Mouse (Mus musculus): ENCODE data around the gene Dkk3. TPM values are rescaled to one million over a fixed set of nuclear protein-coding genes. Genes with fewer than 3 reads are reported as not detected.

The Dkk3 gene
- total and polyA plus RNA-seq, 2 experiments: 0.39 to 0.65 TPM

DNA sequence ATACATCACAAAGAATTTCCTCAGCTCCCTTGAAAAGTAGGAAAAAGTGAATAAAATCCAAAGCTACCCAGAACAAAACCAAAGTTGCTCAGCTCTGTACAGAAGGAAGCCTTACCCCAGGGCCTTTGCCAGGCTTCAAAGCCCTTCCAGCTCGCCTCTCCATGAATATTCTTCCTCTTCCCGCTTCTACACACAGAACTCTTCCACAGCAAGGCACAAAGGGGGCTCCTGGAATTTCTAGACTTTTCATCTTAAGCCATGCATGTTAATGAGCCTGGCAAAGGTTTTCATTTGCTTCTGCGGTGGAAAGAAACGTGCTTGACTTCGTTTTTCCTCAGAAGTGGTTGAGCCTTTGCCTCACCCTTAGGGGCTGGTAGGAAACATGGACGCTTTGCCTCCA, 26.9 kb downstream of the Dkk3 start:
- Histone ChIP-seq H3K27me3 (ENCODE audit: control insufficient read depth, insufficient read depth, low read length) (no peaks in the 10 kb centered on the region), H3K36me3 (ENCODE audit: control insufficient read depth, insufficient read depth, low read length) (no peaks in the 10 kb centered on the region), H3K27ac (replicated peaks; ENCODE audit: insufficient read depth, low read depth, low read length) (no peak overlapping the region), H3K4me1 (ENCODE audit: control insufficient read depth, insufficient read depth, low read length) (no peaks in the 10 kb centered on the region), H3K79me2 (ENCODE audit: control insufficient read depth, insufficient read depth, low read length) (no peaks in the 10 kb centered on the region), H3K4me3 (ENCODE audit: insufficient read depth, low read depth, low read length) (no peak overlapping the region), H3K9ac (ENCODE audit: low read depth, low read length) (no peak overlapping the region)
- TF ChIP-seq POLR2A (IDR thresholded peaks at IDR 0.05; ENCODE audit: extremely low read depth, insufficient read depth, low read length): no peak
- TF ChIP-seq CTCF (IDR thresholded peaks at IDR 0.05; ENCODE audit: low read depth, low read length): no peak
- WGBS: 94% methylated on average over 6 of the region's 6 CpGs
- DNase-seq (ENCODE audit: extremely low read depth, low read depth, low spot score): no peak

DNA sequence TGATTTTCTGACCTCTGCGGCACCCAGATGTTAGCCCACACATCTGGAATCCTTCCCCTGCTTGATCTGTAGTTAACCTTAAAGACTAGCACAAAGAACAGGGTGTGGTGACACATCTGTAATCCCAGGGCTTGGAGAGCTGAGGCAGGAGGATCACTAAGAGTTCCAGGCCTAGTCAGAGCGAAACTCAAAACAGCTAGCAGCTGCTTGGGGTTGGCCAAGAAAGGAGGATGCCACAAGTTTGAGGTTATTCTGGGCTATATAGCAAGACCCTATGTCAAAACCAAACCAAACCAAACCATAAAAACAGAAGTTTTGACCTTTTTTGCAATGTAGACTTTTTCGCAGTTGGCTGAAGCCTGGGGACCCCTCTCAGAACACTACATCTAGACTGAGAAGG, 28.2 kb downstream of the Dkk3 start:
- TF ChIP-seq CTCF (IDR thresholded peaks at IDR 0.05; ENCODE audit: low read depth, low read length): no peak
- TF ChIP-seq POLR2A (IDR thresholded peaks at IDR 0.05; ENCODE audit: extremely low read depth, insufficient read depth, low read length): no peak
- no peak overlapping the region for H3K4me3 ChIP-seq (ENCODE audit: insufficient read depth, low read depth, low read length)
- DNase-seq (ENCODE audit: extremely low read depth, low read depth, low spot score): no peak
- H3K27ac ChIP-seq (replicated peaks; ENCODE audit: insufficient read depth, low read depth, low read length): no peak overlapping the region
- H3K79me2 ChIP-seq (ENCODE audit: control insufficient read depth, insufficient read depth, low read length): no peaks in the 10 kb centered on the region
- WGBS: 73% methylated on average over 3 of the region's 3 CpGs
- H3K27me3 ChIP-seq (ENCODE audit: control insufficient read depth, insufficient read depth, low read length): no peaks in the 10 kb centered on the region
- H3K36me3 ChIP-seq (ENCODE audit: control insufficient read depth, insufficient read depth, low read length): no peaks in the 10 kb centered on the region
- no peak overlapping the region for H3K9ac ChIP-seq (ENCODE audit: low read depth, low read length)
- H3K4me1 ChIP-seq (ENCODE audit: control insufficient read depth, insufficient read depth, low read length): no peaks in the 10 kb centered on the region

DNA sequence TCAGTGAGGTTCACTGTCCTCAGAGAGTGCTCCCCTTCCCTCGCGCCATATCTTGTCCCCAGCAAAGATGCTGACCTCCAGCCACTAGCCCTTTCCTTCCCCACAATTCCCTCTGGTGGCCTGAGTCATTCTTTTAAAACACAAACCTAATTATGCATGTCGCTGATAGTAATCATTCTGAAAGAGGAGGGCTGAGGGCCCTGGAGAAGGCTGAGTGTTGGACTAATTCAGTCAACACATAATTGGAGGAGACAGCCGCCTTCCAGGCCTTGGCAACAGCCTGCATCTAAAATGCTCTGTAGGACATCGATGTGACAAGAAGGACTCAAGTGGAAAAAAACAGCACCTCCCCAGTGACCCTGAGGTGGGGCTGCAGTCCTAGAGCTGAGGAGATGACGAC, 29.0 kb downstream of the Dkk3 start:
- 89% methylated on average over 6 of the region's 6 CpGs for WGBS
- TF ChIP-seq CTCF (IDR thresholded peaks at IDR 0.05; ENCODE audit: low read depth, low read length) (no peak), POLR2A (IDR thresholded peaks at IDR 0.05; ENCODE audit: extremely low read depth, insufficient read depth, low read length) (no peak)
- Histone ChIP-seq H3K27me3 (ENCODE audit: control insufficient read depth, insufficient read depth, low read length) (no peaks in the 10 kb centered on the region), H3K9ac (ENCODE audit: low read depth, low read length) (no peak overlapping the region), H3K36me3 (ENCODE audit: control insufficient read depth, insufficient read depth, low read length) (no peaks in the 10 kb centered on the region), H3K79me2 (ENCODE audit: control insufficient read depth, insufficient read depth, low read length) (no peaks in the 10 kb centered on the region), H3K4me3 (ENCODE audit: insufficient read depth, low read depth, low read length) (no peak overlapping the region), H3K27ac (replicated peaks; ENCODE audit: insufficient read depth, low read depth, low read length) (no peak overlapping the region), H3K4me1 (ENCODE audit: control insufficient read depth, insufficient read depth, low read length) (no peaks in the 10 kb centered on the region)
- no peak for DNase-seq (ENCODE audit: extremely low read depth, low read depth, low spot score)

GRCm38 (mm10) chr7:112128810-112129209, 30.0 kb downstream of the Dkk3 start:
- TF ChIP-seq CTCF (IDR thresholded peaks at IDR 0.05; ENCODE audit: low read depth, low read length) (no peak), POLR2A (IDR thresholded peaks at IDR 0.05; ENCODE audit: extremely low read depth, insufficient read depth, low read length) (no peak)
- no peaks in the 10 kb centered on the region for H3K36me3 ChIP-seq (ENCODE audit: control insufficient read depth, insufficient read depth, low read length)
- H3K9ac ChIP-seq (ENCODE audit: low read depth, low read length): no peak overlapping the region
- no peak overlapping the region for H3K4me3 ChIP-seq (ENCODE audit: insufficient read depth, low read depth, low read length)
- 54% methylated on average over 4 of the region's 4 CpGs for WGBS
- no peak for DNase-seq (ENCODE audit: extremely low read depth, low read depth, low spot score)
- no peaks in the 10 kb centered on the region for H3K4me1 ChIP-seq (ENCODE audit: control insufficient read depth, insufficient read depth, low read length)
- no peaks in the 10 kb centered on the region for H3K27me3 ChIP-seq (ENCODE audit: control insufficient read depth, insufficient read depth, low read length)
- no peak overlapping the region for H3K27ac ChIP-seq (replicated peaks; ENCODE audit: insufficient read depth, low read depth, low read length)
- H3K79me2 ChIP-seq (ENCODE audit: control insufficient read depth, insufficient read depth, low read length): no peaks in the 10 kb centered on the region

- no peaks in the 10 kb centered on the region for H3K27me3 ChIP-seq (ENCODE audit: control insufficient read depth, insufficient read depth, low read length)
- H3K4me1 ChIP-seq (ENCODE audit: control insufficient read depth, insufficient read depth, low read length): no peaks in the 10 kb centered on the region
- TF ChIP-seq CTCF (IDR thresholded peaks at IDR 0.05; ENCODE audit: low read depth, low read length) (no peak), POLR2A (IDR thresholded peaks at IDR 0.05; ENCODE audit: extremely low read depth, insufficient read depth, low read length) (no peak)
- no peak for DNase-seq (ENCODE audit: extremely low read depth, low read depth, low spot score)
- H3K27ac ChIP-seq (replicated peaks; ENCODE audit: insufficient read depth, low read depth, low read length): no peak overlapping the region
- 96% methylated on average over 4 of the region's 4 CpGs for WGBS
- H3K36me3 ChIP-seq (ENCODE audit: control insufficient read depth, insufficient read depth, low read length): no peaks in the 10 kb centered on the region
- H3K9ac ChIP-seq (ENCODE audit: low read depth, low read length): no peak overlapping the region
- H3K79me2 ChIP-seq (ENCODE audit: control insufficient read depth, insufficient read depth, low read length): no peaks in the 10 kb centered on the region
- H3K4me3 ChIP-seq (ENCODE audit: insufficient read depth, low read depth, low read length): no peak overlapping the region
Observed at GRCm38 (mm10) chr7:112127954-112128353, 30.9 kb downstream of the Dkk3 start.

DNA sequence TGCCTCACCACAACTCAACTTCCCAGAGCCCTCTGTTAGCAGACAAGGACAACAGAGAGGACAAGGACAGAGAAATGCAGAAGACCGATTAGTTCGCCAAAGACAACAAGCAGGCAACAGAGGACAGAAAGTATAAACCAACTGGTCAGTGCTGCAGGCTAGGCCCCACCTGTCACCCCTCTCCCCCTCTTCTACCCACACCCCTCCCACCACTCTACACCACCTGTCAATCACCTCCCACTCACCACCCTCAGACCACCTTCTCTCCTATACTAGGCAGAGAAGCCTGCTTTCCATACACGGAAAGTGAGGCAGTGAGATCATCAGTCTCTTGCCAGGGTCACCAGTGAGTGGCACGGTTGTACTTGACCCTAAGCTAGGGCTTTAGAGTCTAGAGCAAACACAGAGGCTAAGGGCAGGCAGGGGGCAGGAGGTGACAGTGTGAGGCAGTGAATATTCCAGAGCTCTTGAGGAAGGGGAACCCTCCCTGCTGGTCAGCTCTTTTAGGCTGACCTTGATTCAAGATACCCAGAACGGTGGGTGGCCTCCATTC, 31.7 kb downstream of the Dkk3 start:
- WGBS: 55% methylated on average over 5 of the region's 5 CpGs
- Histone ChIP-seq H3K9ac (ENCODE audit: low read depth, low read length) (no peak overlapping the region), H3K27ac (replicated peaks; ENCODE audit: insufficient read depth, low read depth, low read length) (no peak overlapping the region), H3K79me2 (ENCODE audit: control insufficient read depth, insufficient read depth, low read length) (no peaks in the 10 kb centered on the region), H3K4me3 (ENCODE audit: insufficient read depth, low read depth, low read length) (no peak overlapping the region), H3K4me1 (ENCODE audit: control insufficient read depth, insufficient read depth, low read length) (no peaks in the 10 kb centered on the region), H3K27me3 (ENCODE audit: control insufficient read depth, insufficient read depth, low read length) (no peaks in the 10 kb centered on the region), H3K36me3 (ENCODE audit: control insufficient read depth, insufficient read depth, low read length) (no peaks in the 10 kb centered on the region)
- no peak for DNase-seq (ENCODE audit: extremely low read depth, low read depth, low spot score)
- TF ChIP-seq POLR2A (IDR thresholded peaks at IDR 0.05; ENCODE audit: extremely low read depth, insufficient read depth, low read length) (no peak), CTCF (IDR thresholded peaks at IDR 0.05; ENCODE audit: low read depth, low read length) (no peak)

All from liver, adult 2 months (tissue).